ENCODE assay signal across 8 mouse cellular contexts in the genomic region with DNA sequence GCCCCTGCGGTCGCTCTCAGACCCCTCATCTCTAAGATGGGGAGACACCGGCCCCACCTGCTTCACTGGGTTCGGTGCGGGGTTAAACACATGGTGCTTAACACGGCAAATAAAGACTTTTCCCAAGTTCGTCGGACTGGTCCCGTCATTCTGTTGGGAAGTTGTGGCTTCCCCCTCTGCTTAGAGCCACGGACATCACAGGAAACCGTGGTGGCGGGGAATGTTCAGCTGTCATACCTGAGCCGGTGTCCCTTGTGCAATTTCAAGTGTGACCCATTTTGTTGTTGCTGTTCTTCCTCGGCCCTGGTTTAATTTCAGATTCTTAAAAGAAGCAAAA. TPM values are rescaled to one million over a fixed set of nuclear protein-coding genes. Genes with fewer than 3 reads are reported as not detected.
DNase-seq lines count a peak whose midpoint lies in the region; ATAC-seq and TF ChIP-seq lines count a peak whose summit lies in the region.

No protein-coding gene starts in this region.

- no peak for ATAC-seq in embryonic facial prominence, embryonic 15.5 days (ENCODE audit: insufficient number of reproducible peaks, low FRiP score, low TSS enrichment, low read depth)
- no peak for ATAC-seq in limb, embryonic 13.5 days (ENCODE audit: low FRiP score, low read depth)

- under 1% methylated on average over 14 of the region's 14 CpGs for WGBS in embryonic facial prominence, embryonic 15.5 days
- under 1% methylated on average over 14 of the region's 14 CpGs for WGBS in limb, embryonic 13.5 days
- under 1% methylated on average over 14 of the region's 14 CpGs for WGBS in small intestine, adult 2 months

- H3K27me3 ChIP-seq in embryonic facial prominence, embryonic 15.5 days = no peaks in the 10 kb centered on the region
- H3K27me3 ChIP-seq in limb, embryonic 13.5 days = no peaks in the 10 kb centered on the region
- H3K27me3 ChIP-seq in small intestine, adult 2 months (ENCODE audit: control insufficient read depth, insufficient read depth, low read length) = no peaks in the 10 kb centered on the region

- peaks cover 23% of the 10 kb centered on the region for H3K4me1 ChIP-seq in embryonic facial prominence, embryonic 15.5 days
- peaks cover 19% of the 10 kb centered on the region for H3K4me1 ChIP-seq in limb, embryonic 13.5 days
- no peaks in the 10 kb centered on the region for H3K4me1 ChIP-seq in small intestine, adult 2 months (ENCODE audit: control insufficient read depth, insufficient read depth, insufficient read length, low read length)

- intact Hi-C loops in gastrocnemius, adult 2 months (cut with DNase I) = no loop called here

- H3K4me3 ChIP-seq in gastrocnemius, adult 2 months = peak overlapping the region; percentile 99
- H3K4me3 ChIP-seq in embryonic facial prominence, embryonic 15.5 days (replicated peaks) = peak overlapping the region; percentile 94
- peak overlapping the region; percentile 95 for H3K4me3 ChIP-seq in limb, embryonic 13.5 days
- H3K4me3 ChIP-seq in small intestine, adult 2 months (ENCODE audit: low read depth, low read length) = peak overlapping the region; percentile 96

- peaks cover 18% of the 10 kb centered on the region; the same call in 1 of the 2 replicates for H3K36me3 ChIP-seq in embryonic facial prominence, embryonic 15.5 days
- H3K36me3 ChIP-seq in limb, embryonic 13.5 days = peaks cover 27% of the 10 kb centered on the region
- H3K36me3 ChIP-seq in small intestine, adult 2 months (ENCODE audit: control insufficient read depth, insufficient read depth, low read length) = no peaks in the 10 kb centered on the region

- H3K9me3 ChIP-seq in embryonic facial prominence, embryonic 15.5 days (replicated peaks) = no peaks in the 10 kb centered on the region
- no peaks in the 10 kb centered on the region for H3K9me3 ChIP-seq in limb, embryonic 13.5 days

- DNase-seq in gastrocnemius, adult 2 months = no peak
- no peak for DNase-seq in gastrocnemius, postnatal 10 days
- DNase-seq in 416B (ENCODE audit: low read depth) (peak; percentile 24), MN1 (ENCODE audit: low spot score) (no peak)
- no peak for DNase-seq in spleen, postnatal 36 days (ENCODE audit: low spot score in 2 of 2)

- H3K4me2 ChIP-seq in embryonic facial prominence, embryonic 15.5 days (replicated peaks) = peak overlapping the region; percentile 69
- H3K4me2 ChIP-seq in limb, embryonic 13.5 days (replicated peaks) = peak overlapping the region; percentile 78

- no peak for TF ChIP-seq CTCF in gastrocnemius, adult 2 months (IDR thresholded peaks at IDR 0.05)
- no peak for TF ChIP-seq CTCF in small intestine, adult 2 months (IDR thresholded peaks at IDR 0.05; ENCODE audit: extremely low read depth, insufficient read length, insufficient replicate concordance, low read depth, low read length)

- peak overlapping the region; percentile 98 for H3K27ac ChIP-seq in gastrocnemius, adult 2 months
- H3K27ac ChIP-seq in embryonic facial prominence, embryonic 15.5 days (replicated peaks) = peak overlapping the region; percentile 87
- H3K27ac ChIP-seq in limb, embryonic 13.5 days = peak overlapping the region; percentile 74; the same call in 1 of the 2 replicates
- no peak overlapping the region for H3K27ac ChIP-seq in small intestine, adult 2 months (ENCODE audit: insufficient read depth, low read depth, low read length)

- no peak for TF ChIP-seq POLR2A in small intestine, adult 2 months (IDR thresholded peaks at IDR 0.05; ENCODE audit: low read depth, low read length)

- H3K9ac ChIP-seq in embryonic facial prominence, embryonic 15.5 days = peak overlapping the region; percentile 93
- H3K9ac ChIP-seq in limb, embryonic 13.5 days = peak overlapping the region; percentile 95

RNA-seq across cellular contexts. Expression of a gene that starts 0.5 kb away (rescaled TPM):
- total RNA-seq in gastrocnemius, adult 2 months (2021) = 10 to 100 TPM; 20.7 to 25.8 TPM
- total RNA-seq in gastrocnemius, postnatal 10 days (2021) = 10 to 100 TPM; 33.8 to 35.9 TPM
- polyA plus RNA-seq in embryonic facial prominence, embryonic 15.5 days (2015; fragmentation: Nextera tagmentation; extraction: Ambion mirVana) = 101 and 104 TPM in 2 replicates
- 114 and 116 TPM in 2 replicates for polyA plus RNA-seq in limb, embryonic 13.5 days (2015; fragmentation: Nextera tagmentation; extraction: Ambion mirVana)
- 27.1 and 44.5 TPM in 2 replicates for polyA plus RNA-seq in small intestine, adult 2 months (2012; rRNA removed)
